Mouse (Mus musculus): ENCODE data around the gene Samhd1. TPM values are rescaled to one million over a fixed set of nuclear protein-coding genes. Genes with fewer than 3 reads are reported as not detected.
A peak's percentile ranks its signal among the peaks of the same experiment; 100 is the strongest.

Gene Samhd1
- polyA plus RNA-seq, 1 experiment from 2014 or later: 27.1 TPM

DNA sequence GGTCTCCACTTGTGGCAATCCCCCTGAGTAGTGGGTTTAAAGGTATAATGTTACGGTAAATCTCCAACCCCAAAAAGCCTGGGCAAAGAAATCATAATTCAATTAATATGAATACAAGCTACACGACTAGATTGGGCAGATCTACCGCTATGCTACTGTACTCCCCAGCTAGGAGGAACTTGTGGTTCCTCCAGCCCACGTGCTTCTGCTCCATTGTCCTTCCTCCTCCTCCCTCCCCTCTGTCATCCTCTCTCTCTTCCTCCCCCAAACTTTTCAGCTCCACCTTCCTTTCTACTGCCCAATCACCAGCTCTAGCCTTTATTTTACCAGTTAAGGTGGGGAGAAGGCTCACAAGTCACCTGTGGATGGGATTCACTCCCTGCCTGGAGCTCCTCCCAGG lies 26.8 kb downstream of the Samhd1 start:
- ATAC-seq (ENCODE audit: low FRiP score, low TSS enrichment): no peak
- peaks cover 21% of the 10 kb centered on the region for H3K36me3 ChIP-seq (ENCODE audit: insufficient read depth, low read length)
- 84% methylated on average over 4 of the region's 4 CpGs for WGBS

DNA sequence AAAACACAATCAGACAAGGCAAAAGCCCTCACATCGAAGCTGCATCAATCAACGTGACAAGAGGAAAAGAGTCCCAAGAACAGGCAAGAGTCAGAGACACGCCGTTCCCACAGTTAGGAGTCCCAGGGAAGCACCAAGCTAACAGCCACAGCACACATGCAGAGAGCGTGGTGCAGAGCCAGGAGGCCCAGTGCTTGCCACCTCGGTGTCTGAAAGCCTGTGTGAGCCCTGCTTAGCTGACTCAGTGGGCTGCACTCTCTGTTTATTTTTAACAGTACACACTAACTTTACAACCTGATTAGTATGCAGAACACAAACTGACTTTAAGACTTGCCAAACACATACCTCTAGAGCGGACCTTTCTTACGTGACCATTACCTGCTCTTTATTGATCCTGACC lies 30.6 kb downstream of the Samhd1 start:
- 0 out of 2 replicates have a peak overlapping the region, but pooled peaks have one; percentile 47 for H3K27ac ChIP-seq (ENCODE audit: low read length)
- 70% methylated on average over 8 of the region's 8 CpGs for WGBS
- no peaks in the 10 kb centered on the region for H3K9me3 ChIP-seq (ENCODE audit: low read length)
- peaks cover 9% of the 10 kb centered on the region; the same call in 1 of the 2 replicates for H3K4me1 ChIP-seq (ENCODE audit: insufficient read depth, low read length)
- no peak overlapping the region for H3K9ac ChIP-seq (replicated peaks; ENCODE audit: low read length)
- H3K27me3 ChIP-seq (ENCODE audit: insufficient read depth, low read length): no peaks in the 10 kb centered on the region
- H3K4me3 ChIP-seq (ENCODE audit: low read length): no peak overlapping the region
- H3K4me2 ChIP-seq (replicated peaks; ENCODE audit: low read depth, low read length): no peak overlapping the region
- ATAC-seq (ENCODE audit: low FRiP score, low TSS enrichment): 0 out of 2 replicates have a peak, but pooled peaks have one; percentile 55
- H3K36me3 ChIP-seq (ENCODE audit: insufficient read depth, low read length): peaks cover 21% of the 10 kb centered on the region

More for the DNA sequence above, 26.8 kb downstream of the Samhd1 start:
- Histone ChIP-seq H3K4me2 (replicated peaks; ENCODE audit: low read depth, low read length) (no peak overlapping the region), H3K9me3 (ENCODE audit: low read length) (no peaks in the 10 kb centered on the region), H3K4me3 (ENCODE audit: low read length) (no peak overlapping the region), H3K27me3 (ENCODE audit: insufficient read depth, low read length) (no peaks in the 10 kb centered on the region), H3K4me1 (ENCODE audit: insufficient read depth, low read length) (no peaks in the 10 kb centered on the region), H3K27ac (ENCODE audit: low read length) (no peak overlapping the region), H3K9ac (replicated peaks; ENCODE audit: low read length) (no peak overlapping the region)

DNA sequence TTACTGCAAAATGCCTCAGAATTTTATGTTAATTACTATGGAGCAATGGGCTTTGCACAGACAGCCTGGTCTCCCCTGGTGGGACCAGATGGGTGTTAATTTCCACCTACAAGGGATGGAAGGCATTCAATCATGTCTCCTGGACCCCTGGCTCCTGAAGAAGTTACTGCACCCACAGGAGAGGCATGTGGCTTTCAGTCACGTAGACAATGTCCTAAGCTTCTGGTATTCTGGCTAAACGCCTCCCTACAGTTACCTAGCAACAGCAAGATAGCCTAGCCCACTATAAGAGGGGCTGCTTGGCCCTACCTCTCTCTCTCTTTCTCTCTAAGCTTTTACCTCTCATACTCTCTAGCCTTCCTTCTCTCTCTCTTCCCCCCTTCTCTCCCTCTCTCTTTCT lies 32.8 kb downstream of the Samhd1 start:
- ATAC-seq (ENCODE audit: low FRiP score, low TSS enrichment): no peak
- no peak overlapping the region for H3K4me3 ChIP-seq (ENCODE audit: low read length)
- H3K4me1 ChIP-seq (ENCODE audit: insufficient read depth, low read length): peaks cover 9% of the 10 kb centered on the region; the same call in 1 of the 2 replicates
- 90% methylated on average over 2 of the region's 2 CpGs for WGBS
- no peaks in the 10 kb centered on the region for H3K9me3 ChIP-seq (ENCODE audit: low read length)
- no peaks in the 10 kb centered on the region for H3K27me3 ChIP-seq (ENCODE audit: insufficient read depth, low read length)
- H3K4me2 ChIP-seq (replicated peaks; ENCODE audit: low read depth, low read length): no peak overlapping the region
- no peak overlapping the region for H3K27ac ChIP-seq (ENCODE audit: low read length)
- peaks cover 14% of the 10 kb centered on the region for H3K36me3 ChIP-seq (ENCODE audit: insufficient read depth, low read length)
- no peak overlapping the region for H3K9ac ChIP-seq (replicated peaks; ENCODE audit: low read length)

DNA sequence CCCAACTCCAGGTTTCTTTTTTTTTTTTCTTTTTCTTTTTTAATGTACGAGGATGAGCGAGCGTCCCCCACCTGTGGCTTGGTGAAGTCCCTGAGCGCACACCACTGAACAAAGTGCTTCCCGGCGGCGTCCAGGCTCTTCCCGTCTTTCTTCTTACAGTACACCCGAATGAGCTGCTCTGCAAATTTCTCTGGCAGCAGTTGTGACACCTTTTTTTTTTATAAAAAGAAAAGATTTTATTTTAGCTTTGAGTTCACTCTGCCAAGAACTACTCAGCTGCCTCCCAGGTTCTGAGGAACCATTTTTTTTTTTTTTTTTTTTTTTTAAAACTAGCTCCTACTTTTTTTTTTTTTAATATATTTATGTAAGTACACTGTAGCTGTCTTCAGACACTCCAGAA lies 33.4 kb downstream of the Samhd1 start:
- Histone ChIP-seq H3K27ac (ENCODE audit: low read length) (no peak overlapping the region), H3K4me1 (ENCODE audit: insufficient read depth, low read length) (peaks cover 9% of the 10 kb centered on the region; the same call in 1 of the 2 replicates), H3K4me2 (replicated peaks; ENCODE audit: low read depth, low read length) (no peak overlapping the region), H3K36me3 (ENCODE audit: insufficient read depth, low read length) (peaks cover 14% of the 10 kb centered on the region), H3K4me3 (ENCODE audit: low read length) (no peak overlapping the region), H3K9ac (replicated peaks; ENCODE audit: low read length) (no peak overlapping the region), H3K9me3 (ENCODE audit: low read length) (no peaks in the 10 kb centered on the region), H3K27me3 (ENCODE audit: insufficient read depth, low read length) (no peaks in the 10 kb centered on the region)
- no peak for ATAC-seq (ENCODE audit: low FRiP score, low TSS enrichment)
- WGBS: 94% methylated on average over 9 of the region's 9 CpGs

DNA sequence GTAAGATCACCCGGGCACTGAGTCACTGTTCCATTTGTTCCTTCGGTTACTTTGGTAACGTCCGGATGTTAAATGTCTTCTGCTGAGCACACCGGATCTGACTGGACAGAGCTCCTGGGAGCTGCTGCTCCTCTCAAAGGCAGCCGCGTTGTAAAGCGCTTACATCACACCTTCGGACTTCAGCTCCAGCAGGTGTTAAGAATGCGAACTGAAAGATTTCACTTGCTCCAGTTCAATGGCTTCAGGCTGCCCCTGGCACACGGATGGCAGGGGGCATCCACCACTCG lies 34.8 kb downstream of the Samhd1 start:
- Histone ChIP-seq H3K27me3 (ENCODE audit: insufficient read depth, low read length) (no peaks in the 10 kb centered on the region), H3K9me3 (ENCODE audit: low read length) (no peaks in the 10 kb centered on the region), H3K4me3 (ENCODE audit: low read length) (no peak overlapping the region), H3K9ac (replicated peaks; ENCODE audit: low read length) (0 out of 2 replicates have a peak overlapping the region, but pooled peaks have one; percentile 0), H3K4me2 (replicated peaks; ENCODE audit: low read depth, low read length) (no peak overlapping the region), H3K36me3 (ENCODE audit: insufficient read depth, low read length) (peaks cover 14% of the 10 kb centered on the region), H3K4me1 (ENCODE audit: insufficient read depth, low read length) (peaks cover 9% of the 10 kb centered on the region; the same call in 1 of the 2 replicates), H3K27ac (ENCODE audit: low read length) (peak overlapping the region; percentile 45)
- WGBS: 29% methylated on average over 12 of the region's 12 CpGs
- peak; percentile 41; the same call in 1 of the 2 replicates for ATAC-seq (ENCODE audit: low FRiP score, low TSS enrichment)

DNA sequence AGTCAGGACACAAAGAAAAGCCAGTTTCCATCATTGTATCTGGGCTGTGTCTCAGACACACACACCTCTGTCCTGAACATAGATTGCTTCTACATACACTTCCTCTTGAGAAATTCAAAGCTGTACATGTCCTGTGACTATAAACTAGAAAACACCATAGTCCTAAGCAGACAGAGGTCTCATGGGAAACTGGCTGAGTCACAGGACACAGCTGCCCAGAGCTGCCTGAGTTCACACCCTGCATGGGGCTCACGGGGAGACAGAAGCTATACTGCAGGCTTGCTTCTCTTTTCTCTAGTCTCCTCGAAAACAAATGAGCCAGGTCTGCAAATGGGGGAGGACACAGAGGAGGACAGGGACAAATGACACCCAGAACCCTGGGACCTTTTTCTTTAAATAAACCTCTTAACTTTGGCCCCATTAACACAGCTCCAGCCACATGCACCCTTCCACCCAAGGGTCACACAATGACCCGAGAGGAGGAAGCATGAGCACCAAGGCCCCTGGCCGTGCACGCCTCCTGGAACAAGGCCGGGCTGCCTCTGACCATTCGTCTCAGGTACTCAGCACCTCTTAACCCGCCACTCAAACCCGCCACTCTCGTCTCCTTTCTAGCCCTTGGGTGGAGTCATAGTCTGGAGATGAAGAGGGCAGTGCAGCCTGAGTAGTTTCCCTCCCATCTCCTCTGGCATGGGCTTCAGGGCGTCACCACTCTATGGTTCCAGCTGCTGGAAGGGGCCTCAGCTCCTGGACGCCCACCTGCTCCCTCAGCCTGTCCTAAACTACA lies 35.3 kb downstream of the Samhd1 start:
- Histone ChIP-seq H3K4me2 (replicated peaks; ENCODE audit: low read depth, low read length) (no peak overlapping the region), H3K9ac (replicated peaks; ENCODE audit: low read length) (0 out of 2 replicates have a peak overlapping the region, but pooled peaks have one; percentile 0), H3K4me1 (ENCODE audit: insufficient read depth, low read length) (peaks cover 9% of the 10 kb centered on the region; the same call in 1 of the 2 replicates), H3K9me3 (ENCODE audit: low read length) (no peaks in the 10 kb centered on the region), H3K4me3 (ENCODE audit: low read length) (no peak overlapping the region), H3K27ac (ENCODE audit: low read length) (peak overlapping the region; percentile 45; the same call in 1 of the 2 replicates), H3K36me3 (ENCODE audit: insufficient read depth, low read length) (peaks cover 14% of the 10 kb centered on the region), H3K27me3 (ENCODE audit: insufficient read depth, low read length) (no peaks in the 10 kb centered on the region)
- 30% methylated on average over 12 of the region's 12 CpGs for WGBS
- ATAC-seq (ENCODE audit: low FRiP score, low TSS enrichment): peak; percentile 22

DNA sequence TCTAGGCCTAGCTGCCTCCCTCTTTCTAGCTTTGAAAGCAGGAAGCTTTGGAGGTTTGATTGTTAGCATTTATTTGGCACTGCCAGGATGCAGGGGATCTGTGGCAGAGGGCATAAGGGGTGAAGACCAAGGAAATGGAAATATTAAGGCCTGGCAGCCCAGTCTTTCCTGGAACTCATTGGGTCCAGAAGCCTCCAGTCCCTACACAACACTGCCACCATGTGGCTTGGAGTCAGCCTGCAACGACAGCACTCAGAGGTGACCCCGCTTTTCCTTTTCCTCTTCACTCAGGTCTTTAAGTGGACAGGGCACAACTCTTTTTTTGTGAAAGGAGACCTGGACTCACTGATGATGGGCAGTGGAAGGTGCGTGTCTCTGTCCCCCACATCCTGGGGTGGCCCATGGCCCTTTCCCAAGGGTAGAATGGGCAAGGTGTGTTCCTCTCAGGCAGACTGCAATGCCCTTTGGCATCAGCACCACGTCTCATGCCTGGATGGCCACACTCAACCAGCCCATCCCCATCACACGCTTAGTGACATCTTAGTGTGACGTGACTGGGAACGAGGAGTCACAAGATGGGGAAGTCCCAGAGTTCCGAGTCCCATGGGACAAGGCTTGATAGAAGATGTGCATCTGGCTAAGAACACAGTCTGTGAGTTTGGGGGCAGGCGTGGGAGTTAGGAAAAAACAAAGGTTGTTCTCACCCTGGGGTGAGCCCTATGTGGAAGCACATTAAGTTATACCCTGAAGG lies 39.9 kb downstream of the Samhd1 start:
- Histone ChIP-seq H3K4me3 (ENCODE audit: low read length) (no peak overlapping the region), H3K27me3 (ENCODE audit: insufficient read depth, low read length) (no peaks in the 10 kb centered on the region), H3K9ac (replicated peaks; ENCODE audit: low read length) (no peak overlapping the region), H3K4me1 (ENCODE audit: insufficient read depth, low read length) (peaks cover 15% of the 10 kb centered on the region), H3K36me3 (ENCODE audit: insufficient read depth, low read length) (peaks cover 4% of the 10 kb centered on the region; the same call in 1 of the 2 replicates), H3K4me2 (replicated peaks; ENCODE audit: low read depth, low read length) (no peak overlapping the region), H3K9me3 (ENCODE audit: low read length) (no peaks in the 10 kb centered on the region), H3K27ac (ENCODE audit: low read length) (no peak overlapping the region)
- WGBS: 62% methylated on average over 9 of the region's 9 CpGs
- ATAC-seq (ENCODE audit: low FRiP score, low TSS enrichment): 0 out of 2 replicates have a peak, but pooled peaks have one; percentile 34

DNA sequence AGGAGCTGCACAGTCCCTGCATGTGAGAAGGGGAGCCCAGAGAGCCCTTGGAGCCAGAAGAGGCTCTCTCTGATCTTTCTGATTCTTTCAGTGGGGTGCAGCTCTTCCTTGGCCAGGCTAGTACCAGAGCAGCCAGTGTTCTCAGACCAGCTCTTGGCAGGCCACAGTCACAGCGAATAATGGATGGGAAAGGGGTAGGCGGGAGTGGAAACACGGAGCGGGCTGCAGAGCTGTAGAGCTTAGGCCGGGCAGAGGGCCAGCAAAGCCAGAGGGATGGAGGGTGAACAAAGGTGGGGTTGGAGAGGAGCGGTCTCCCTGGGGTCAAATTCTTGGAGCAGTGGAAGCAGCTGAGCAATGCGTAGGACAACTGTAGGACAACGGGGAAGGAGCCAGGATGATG lies 43.0 kb downstream of the Samhd1 start:
- Histone ChIP-seq H3K27ac (ENCODE audit: low read length) (no peak overlapping the region), H3K36me3 (ENCODE audit: insufficient read depth, low read length) (no peaks in the 10 kb centered on the region; the same call in 1 of the 2 replicates), H3K4me2 (replicated peaks; ENCODE audit: low read depth, low read length) (no peak overlapping the region), H3K9ac (replicated peaks; ENCODE audit: low read length) (no peak overlapping the region), H3K9me3 (ENCODE audit: low read length) (no peaks in the 10 kb centered on the region), H3K27me3 (ENCODE audit: insufficient read depth, low read length) (no peaks in the 10 kb centered on the region), H3K4me3 (ENCODE audit: low read length) (no peak overlapping the region), H3K4me1 (ENCODE audit: insufficient read depth, low read length) (peaks cover 11% of the 10 kb centered on the region)
- no peak for ATAC-seq (ENCODE audit: low FRiP score, low TSS enrichment)
- WGBS: 56% methylated on average over 8 of the region's 8 CpGs

DNA sequence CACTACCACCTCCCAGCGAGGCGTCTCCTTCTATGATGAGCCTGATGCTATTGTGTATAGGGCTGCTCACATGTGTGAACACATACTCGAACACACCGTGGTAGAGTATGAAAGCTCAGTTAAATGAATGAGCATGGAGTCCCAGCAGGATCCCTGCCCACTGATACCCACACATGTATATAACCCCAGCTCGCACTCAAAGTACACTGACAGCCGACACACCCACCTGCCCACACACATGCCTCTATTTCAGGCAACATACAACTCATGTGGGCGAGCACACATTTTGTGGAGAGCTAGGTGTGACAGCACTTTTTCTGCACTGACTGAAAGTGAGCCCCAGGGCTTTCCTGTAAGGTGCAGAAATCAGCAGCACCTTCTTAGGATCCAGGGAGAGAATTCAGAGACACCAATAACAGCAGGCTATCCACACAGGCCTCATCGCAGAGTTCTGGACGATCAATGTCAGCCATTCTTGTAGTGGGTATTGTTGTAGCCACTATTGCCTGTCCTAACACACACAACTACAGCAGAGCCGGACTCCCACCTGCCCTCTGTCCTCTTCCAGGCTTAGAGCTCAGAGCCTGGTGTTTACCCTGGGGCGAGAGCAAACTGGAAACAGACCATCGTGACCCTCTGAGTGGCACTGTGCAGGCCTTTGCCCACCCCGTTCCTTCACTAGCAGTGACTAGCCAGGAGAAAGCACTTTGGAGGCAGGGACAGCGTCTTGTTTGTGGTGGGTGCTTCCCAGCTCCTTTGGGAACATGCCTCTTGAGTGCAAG lies 47.3 kb downstream of the Samhd1 start:
- Histone ChIP-seq H3K4me2 (replicated peaks; ENCODE audit: low read depth, low read length) (no peak overlapping the region), H3K4me3 (ENCODE audit: low read length) (no peak overlapping the region), H3K9ac (replicated peaks; ENCODE audit: low read length) (0 out of 2 replicates have a peak overlapping the region, but pooled peaks have one; percentile 25), H3K4me1 (ENCODE audit: insufficient read depth, low read length) (peaks cover 13% of the 10 kb centered on the region), H3K27me3 (ENCODE audit: insufficient read depth, low read length) (no peaks in the 10 kb centered on the region), H3K9me3 (ENCODE audit: low read length) (no peaks in the 10 kb centered on the region), H3K27ac (ENCODE audit: low read length) (no peak overlapping the region), H3K36me3 (ENCODE audit: insufficient read depth, low read length) (no peaks in the 10 kb centered on the region)
- 78% methylated on average over 14 of the region's 14 CpGs for WGBS
- ATAC-seq (ENCODE audit: low FRiP score, low TSS enrichment): no peak

All from kidney, embryonic 16.5 days (tissue).